Mouse (Mus musculus): ENCODE data around the gene Zgrf1.

Gene Zgrf1

GRCm38 (mm10) chr3:127552973-127553719 is at the start of gene Zgrf1, which contains the start of gene Larp7:
TSS of gene Zgrf1 (plus strand) at chr3:127553489.
TSS of gene Larp7 (minus strand) at chr3:127553349.
- peak; percentile 99 for DNase-seq (ENCODE audit: low read depth, low spot score)

GRCm38 (mm10) chr3:127507878-127508783 is 45.2 kb upstream of the Zgrf1 start:
- no peak for DNase-seq (ENCODE audit: low read depth, low spot score)

- no peak for DNase-seq (ENCODE audit: low read depth, low spot score)
These were observed 41.2 kb upstream of the Zgrf1 start for GRCm38 (mm10) chr3:127511786-127512746.

GRCm38 (mm10) chr3:127512794-127513335 is 40.4 kb upstream of the Zgrf1 start:
- DNase-seq (ENCODE audit: low read depth, low spot score): no peak

GRCm38 (mm10) chr3:127513699-127514098 is 39.6 kb upstream of the Zgrf1 start:
- no peak for DNase-seq (ENCODE audit: low read depth, low spot score)

GRCm38 (mm10) chr3:127515251-127515650 is 38.0 kb upstream of the Zgrf1 start:
- no peak for DNase-seq (ENCODE audit: low read depth, low spot score)

GRCm38 (mm10) chr3:127520300-127520699 is 33.0 kb upstream of the Zgrf1 start:
- DNase-seq (ENCODE audit: low read depth, low spot score): no peak

GRCm38 (mm10) chr3:127521156-127521555 is 32.1 kb upstream of the Zgrf1 start:
- DNase-seq (ENCODE audit: low read depth, low spot score): no peak

GRCm38 (mm10) chr3:127525188-127525819 is 28.0 kb upstream of the Zgrf1 start:
- no peak for DNase-seq (ENCODE audit: low read depth, low spot score)

- DNase-seq (ENCODE audit: low read depth, low spot score): no peak
These were observed 25.7 kb upstream of the Zgrf1 start for GRCm38 (mm10) chr3:127527465-127528034.

GRCm38 (mm10) chr3:127529210-127529609 is 24.1 kb upstream of the Zgrf1 start:
- no peak for DNase-seq (ENCODE audit: low read depth, low spot score)

- no peak for DNase-seq (ENCODE audit: low read depth, low spot score)
These were observed 23.5 kb upstream of the Zgrf1 start for GRCm38 (mm10) chr3:127529824-127530223.

GRCm38 (mm10) chr3:127530293-127530692 is 23.0 kb upstream of the Zgrf1 start:
- DNase-seq (ENCODE audit: low read depth, low spot score): no peak

- no peak for DNase-seq (ENCODE audit: low read depth, low spot score)
These were observed 14.1 kb upstream of the Zgrf1 start for GRCm38 (mm10) chr3:127539193-127539592.

GRCm38 (mm10) chr3:127543976-127544375 is 9.3 kb upstream of the Zgrf1 start:
- no peak for DNase-seq (ENCODE audit: low read depth, low spot score)

- no peak for DNase-seq (ENCODE audit: low read depth, low spot score)
These were observed 8.6 kb upstream of the Zgrf1 start for GRCm38 (mm10) chr3:127544610-127545121.

GRCm38 (mm10) chr3:127547882-127548281 is 5.4 kb upstream of the Zgrf1 start:
- peak; percentile 38 for DNase-seq (ENCODE audit: low read depth, low spot score)

- DNase-seq (ENCODE audit: low read depth, low spot score): no peak
These were observed 786 bp upstream of the Zgrf1 start for GRCm38 (mm10) chr3:127552434-127552972.

- no peak for DNase-seq (ENCODE audit: low read depth, low spot score)
These were observed 393 bp downstream of the Zgrf1 start for GRCm38 (mm10) chr3:127553720-127554043.

- DNase-seq (ENCODE audit: low read depth, low spot score): no peak
These were observed 1.4 kb downstream of the Zgrf1 start for GRCm38 (mm10) chr3:127554723-127555122.

All from CD4-positive helper T cell, adult 2 months (primary cell).